Mouse (Mus musculus): Measurements from ENCODE around the gene Smyd3. TPM values are rescaled to one million over a fixed set of nuclear protein-coding genes. Genes with fewer than 3 reads are reported as not detected.
A peak's percentile ranks its signal among the peaks of the same experiment; 100 is the strongest.

Smyd3 gene
- polyA plus RNA-seq, 1 experiment from 2014 or later = 18.0 TPM

DNA sequence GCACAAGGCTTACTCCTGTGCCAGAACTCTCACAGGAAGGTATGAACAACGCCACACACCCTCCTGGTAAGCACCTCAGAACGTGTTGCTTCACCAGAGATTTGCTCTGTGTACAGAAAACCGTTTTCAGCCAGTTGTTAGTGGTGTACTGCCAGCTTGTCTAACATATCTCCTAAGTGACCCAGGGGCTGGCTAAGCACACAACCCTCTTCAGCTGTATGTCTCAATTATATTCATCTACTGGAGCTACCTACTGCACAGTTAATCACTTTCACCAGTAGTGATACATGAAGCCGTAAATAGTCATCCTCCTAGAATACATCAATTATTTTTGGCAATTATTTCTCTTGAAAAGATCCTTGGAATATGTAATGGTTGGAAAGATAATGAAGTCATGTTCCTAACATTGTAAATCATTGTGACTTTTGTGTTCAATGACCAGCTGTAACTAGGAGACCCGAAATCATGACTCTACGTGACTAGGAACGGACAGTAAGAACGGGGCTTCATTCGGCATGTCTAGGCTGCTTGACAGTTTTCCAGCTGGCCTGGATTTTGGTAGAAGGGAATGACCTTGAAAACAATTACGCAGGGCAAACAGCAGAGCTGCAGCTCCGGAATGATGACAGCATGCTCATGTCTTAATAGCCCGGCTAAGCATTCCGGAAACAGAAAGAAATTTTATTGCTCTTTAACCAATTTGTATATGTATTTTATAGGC is 236.3 kb downstream of the Smyd3 start:
- H3K4me3 ChIP-seq = no peak overlapping the region
- no peaks in the 10 kb centered on the region for H3K27me3 ChIP-seq (ENCODE audit: insufficient read depth, poor library complexity, severe bottlenecking)
- no peak overlapping the region for H3K27ac ChIP-seq
- no peaks in the 10 kb centered on the region for H3K9me3 ChIP-seq
- H3K36me3 ChIP-seq = no peaks in the 10 kb centered on the region
- 91% methylated on average over 13 of the region's 13 CpGs for WGBS
- 0 out of 2 replicates have a peak, but pooled peaks cover 5% of the 10 kb centered on the region for H3K4me1 ChIP-seq (replicated peaks)
- DNase-seq (ENCODE audit: low spot score) = no peak

DNA sequence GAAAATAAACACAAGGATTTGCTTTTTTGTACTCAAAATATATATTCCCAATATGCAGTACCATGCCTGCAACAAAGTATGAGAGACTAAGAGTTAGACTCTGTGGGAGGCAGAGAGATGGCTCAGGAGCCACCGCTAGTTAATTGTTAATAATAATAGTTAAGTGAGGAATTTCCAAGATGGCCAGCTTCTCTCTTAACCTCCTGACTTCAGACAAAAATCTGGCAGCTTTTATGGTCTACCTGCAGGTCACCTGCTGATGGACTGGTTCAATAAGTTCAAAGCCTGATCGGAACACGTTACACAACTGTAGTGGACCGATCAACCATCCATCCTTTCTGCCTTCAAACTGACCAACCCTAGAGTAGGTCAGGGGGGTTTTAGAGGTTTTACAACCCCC is 238.7 kb downstream of the Smyd3 start:
- Histone ChIP-seq H3K9me3 (no peaks in the 10 kb centered on the region), H3K4me3 (no peak overlapping the region), H3K27ac (no peak overlapping the region), H3K27me3 (ENCODE audit: insufficient read depth, poor library complexity, severe bottlenecking) (no peaks in the 10 kb centered on the region), H3K4me1 (replicated peaks) (0 out of 2 replicates have a peak, but pooled peaks cover 5% of the 10 kb centered on the region), H3K36me3 (no peaks in the 10 kb centered on the region)
- 96% methylated on average over 4 of the region's 4 CpGs for whole genome bisulfite sequencing
- no peak for DNase-seq (ENCODE audit: low spot score)

DNA sequence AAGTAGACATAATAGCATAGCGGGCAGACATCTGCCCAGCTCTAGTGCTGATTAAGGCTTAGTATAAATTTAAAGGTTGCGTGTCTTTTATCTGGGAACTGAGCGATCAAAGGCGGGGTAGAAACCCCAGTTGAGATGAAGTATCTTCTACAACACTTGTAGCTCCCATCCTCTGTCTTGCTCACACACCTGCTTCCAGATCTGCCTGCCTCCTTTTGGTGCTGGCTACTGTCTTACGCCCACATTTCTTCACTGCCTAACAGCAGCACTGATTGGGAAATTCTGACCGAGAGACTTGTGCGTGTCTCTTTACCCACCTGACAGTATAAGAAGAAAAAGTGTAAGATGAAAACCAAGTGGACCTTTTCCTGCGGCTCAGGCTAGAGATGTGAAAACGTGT is 240.5 kb downstream of the Smyd3 start:
- no peaks in the 10 kb centered on the region for H3K36me3 ChIP-seq
- 95% methylated on average over 9 of the region's 9 CpGs for WGBS
- H3K4me3 ChIP-seq = no peak overlapping the region
- H3K27ac ChIP-seq = no peak overlapping the region
- H3K4me1 ChIP-seq (replicated peaks) = 0 out of 2 replicates have a peak, but pooled peaks cover 5% of the 10 kb centered on the region
- H3K9me3 ChIP-seq = no peaks in the 10 kb centered on the region
- no peak for DNase-seq (ENCODE audit: low spot score)
- H3K27me3 ChIP-seq (ENCODE audit: insufficient read depth, poor library complexity, severe bottlenecking) = no peaks in the 10 kb centered on the region

DNA sequence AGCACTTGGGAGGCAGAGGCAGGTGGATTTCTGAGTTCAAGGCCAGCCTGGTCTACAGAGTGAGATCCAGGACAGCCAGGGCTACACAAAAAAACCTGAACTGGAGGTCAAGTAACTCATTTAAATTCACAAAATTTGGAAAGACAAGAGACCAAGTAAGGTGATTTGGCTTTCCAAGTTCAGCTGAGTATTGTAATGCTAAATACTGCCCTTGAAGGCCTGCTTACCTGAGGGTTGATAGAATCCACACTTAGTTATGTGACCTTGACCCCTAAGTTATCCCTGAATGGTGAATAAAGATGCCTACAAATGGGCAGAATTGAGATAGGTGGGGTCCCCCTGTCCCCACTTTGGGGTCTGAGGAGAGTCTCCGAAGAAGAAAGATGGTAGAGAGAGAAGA is 241.0 kb downstream of the Smyd3 start:
- Histone ChIP-seq H3K36me3 (no peaks in the 10 kb centered on the region), H3K9me3 (no peaks in the 10 kb centered on the region), H3K27ac (no peak overlapping the region), H3K27me3 (ENCODE audit: insufficient read depth, poor library complexity, severe bottlenecking) (no peaks in the 10 kb centered on the region), H3K4me3 (no peak overlapping the region), H3K4me1 (replicated peaks) (0 out of 2 replicates have a peak, but pooled peaks cover 5% of the 10 kb centered on the region)
- 100% methylated on average over 1 of the region's 1 CpGs for whole genome bisulfite sequencing
- DNase-seq (ENCODE audit: low spot score) = no peak

DNA sequence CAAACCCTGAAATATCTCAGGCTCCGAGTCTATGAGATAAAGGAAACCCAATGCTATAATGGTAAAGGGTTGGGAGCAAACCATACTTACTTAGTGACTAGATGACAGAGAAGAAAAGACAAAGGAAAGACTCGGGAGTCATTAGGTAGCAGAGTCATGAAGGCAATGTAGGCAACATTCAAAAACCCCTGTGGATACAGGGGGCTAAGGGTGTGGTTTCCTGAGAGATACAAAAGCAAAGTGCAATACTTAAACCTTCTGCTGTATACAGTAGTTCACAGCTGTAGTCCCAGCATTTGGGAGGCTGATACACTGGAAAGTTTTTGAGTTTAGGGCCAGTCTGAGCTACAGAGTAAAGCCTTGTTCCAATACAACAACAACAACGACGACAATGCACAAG is 244.9 kb downstream of the Smyd3 start:
- no peaks in the 10 kb centered on the region for H3K4me1 ChIP-seq (replicated peaks)
- WGBS = 91% methylated on average over 4 of the region's 4 CpGs
- no peak overlapping the region for H3K27ac ChIP-seq
- peaks cover 15% of the 10 kb centered on the region for H3K9me3 ChIP-seq
- no peak overlapping the region for H3K4me3 ChIP-seq
- no peak for DNase-seq (ENCODE audit: low spot score)
- H3K27me3 ChIP-seq (ENCODE audit: insufficient read depth, poor library complexity, severe bottlenecking) = no peaks in the 10 kb centered on the region
- peaks cover 9% of the 10 kb centered on the region; the same call in 1 of the 2 replicates for H3K36me3 ChIP-seq

DNA sequence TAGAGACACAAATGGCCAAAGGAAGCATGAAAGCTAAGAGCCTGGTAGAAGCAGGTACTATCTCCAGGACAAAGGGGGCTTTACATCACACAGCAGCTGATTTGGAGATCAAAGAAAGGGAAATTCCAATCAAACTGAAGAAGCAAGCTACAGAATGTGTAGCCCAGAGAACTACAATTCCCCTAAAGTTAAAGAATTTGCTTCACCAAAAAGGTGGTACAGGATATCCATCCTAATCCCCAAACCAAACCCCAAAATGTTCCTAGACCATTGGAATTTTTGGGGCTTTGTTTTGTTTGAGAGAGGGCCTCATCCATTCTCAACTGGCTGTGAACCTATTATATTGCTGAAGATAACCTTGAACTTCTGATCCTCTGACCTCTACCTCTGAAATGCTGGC is 245.5 kb downstream of the Smyd3 start:
- no peaks in the 10 kb centered on the region for H3K4me1 ChIP-seq (replicated peaks)
- H3K9me3 ChIP-seq = peaks cover 20% of the 10 kb centered on the region
- DNase-seq (ENCODE audit: low spot score) = no peak
- H3K27ac ChIP-seq = no peak overlapping the region
- H3K4me3 ChIP-seq = no peak overlapping the region
- H3K36me3 ChIP-seq = peaks cover 9% of the 10 kb centered on the region; the same call in 1 of the 2 replicates
- H3K27me3 ChIP-seq (ENCODE audit: insufficient read depth, poor library complexity, severe bottlenecking) = no peaks in the 10 kb centered on the region

DNA sequence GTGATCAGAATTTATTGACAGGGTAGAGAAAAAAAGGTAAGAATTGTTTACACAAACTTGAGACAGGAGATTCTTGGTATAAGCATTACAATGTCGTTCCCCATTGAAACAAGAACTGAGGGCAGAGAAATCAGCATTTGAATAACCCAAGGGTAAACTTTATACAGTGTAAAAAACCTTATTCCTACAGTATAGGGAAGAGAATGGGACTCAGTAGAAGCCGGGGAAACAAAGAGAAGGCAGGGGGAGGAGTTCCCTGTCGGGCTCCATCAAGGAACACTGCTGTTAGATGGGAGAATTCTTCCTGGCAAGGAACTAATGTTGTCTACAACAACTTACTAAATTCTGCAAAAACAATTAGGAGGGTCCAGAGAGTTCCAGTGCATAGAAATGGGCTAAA is 250.9 kb downstream of the Smyd3 start:
- Histone ChIP-seq H3K27ac (no peak overlapping the region), H3K27me3 (ENCODE audit: insufficient read depth, poor library complexity, severe bottlenecking) (no peaks in the 10 kb centered on the region), H3K9me3 (peaks cover 23% of the 10 kb centered on the region), H3K4me1 (replicated peaks) (0 out of 2 replicates have a peak, but pooled peaks cover 1% of the 10 kb centered on the region), H3K4me3 (no peak overlapping the region), H3K36me3 (peaks cover 9% of the 10 kb centered on the region; the same call in 1 of the 2 replicates)
- no peak for DNase-seq (ENCODE audit: low spot score)
- WGBS = 80% methylated on average over 3 of the region's 3 CpGs

DNA sequence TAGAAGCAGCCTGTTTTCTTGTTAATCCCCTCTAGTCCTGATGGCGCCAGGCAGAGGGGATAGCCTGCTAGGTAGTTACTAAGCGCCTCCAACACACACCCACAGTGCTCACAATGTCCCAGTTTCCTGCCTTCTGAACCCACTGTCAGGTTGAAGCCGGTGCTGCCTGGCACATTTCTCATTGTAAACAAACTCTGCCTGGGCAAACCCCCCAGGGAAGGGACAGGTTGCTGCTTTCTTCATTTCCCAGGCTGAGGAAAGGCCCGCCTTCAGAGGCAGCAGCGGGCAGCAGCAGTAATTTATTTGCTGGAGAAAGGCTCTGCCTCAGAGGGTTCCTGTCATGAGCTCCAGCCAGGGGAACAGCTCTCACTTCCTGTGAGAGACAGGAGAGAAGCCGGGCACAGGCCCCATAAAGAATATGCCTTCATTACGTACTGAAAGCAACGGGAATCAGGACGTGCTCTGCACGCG is 256.3 kb downstream of the Smyd3 start:
- Histone ChIP-seq H3K4me1 (replicated peaks) (peaks cover 12% of the 10 kb centered on the region; the same call in 1 of the 2 replicates), H3K36me3 (no peaks in the 10 kb centered on the region), H3K27me3 (ENCODE audit: insufficient read depth, poor library complexity, severe bottlenecking) (no peaks in the 10 kb centered on the region), H3K27ac (peak overlapping the region; percentile 24; the same call in 1 of the 2 replicates), H3K4me3 (no peak overlapping the region), H3K9me3 (no peaks in the 10 kb centered on the region)
- WGBS = 67% methylated on average over 11 of the region's 11 CpGs
- DNase-seq (ENCODE audit: low spot score) = no peak

DNA sequence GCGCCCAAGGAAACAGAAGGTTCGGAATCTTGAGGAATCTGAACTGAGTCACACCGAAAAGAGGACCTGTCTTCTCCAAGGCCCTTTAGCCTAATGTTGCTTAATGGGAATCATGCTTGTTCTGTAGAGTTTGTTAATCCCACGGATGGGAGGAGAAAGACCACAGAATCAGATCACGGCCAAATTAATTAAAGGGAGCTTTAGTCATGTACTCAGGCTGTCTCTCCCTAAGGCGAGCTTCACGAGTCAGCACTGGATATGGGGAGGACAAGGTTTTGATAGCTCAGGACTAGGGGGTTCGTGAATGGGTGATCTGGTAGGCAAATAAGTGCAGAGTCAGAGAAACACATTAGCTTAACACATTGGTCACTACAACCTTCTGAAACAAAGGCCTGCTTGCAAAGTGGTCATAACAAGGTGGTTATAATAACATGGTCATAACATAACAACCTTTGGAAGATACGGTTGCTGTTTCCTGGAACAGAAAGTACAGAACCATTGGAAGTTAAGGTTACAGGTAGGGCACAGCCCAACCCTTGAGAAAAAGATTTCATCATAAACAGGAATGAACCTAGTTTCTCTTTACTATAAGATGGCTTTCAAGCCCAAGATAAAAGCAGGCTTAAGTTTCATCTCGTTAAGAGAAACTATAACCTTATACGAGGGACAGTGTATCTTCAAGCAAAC is 261.9 kb downstream of the Smyd3 start:
- Histone ChIP-seq H3K27ac (no peak overlapping the region), H3K36me3 (no peaks in the 10 kb centered on the region)
- DNase-seq (ENCODE audit: low spot score) = no peak

DNA sequence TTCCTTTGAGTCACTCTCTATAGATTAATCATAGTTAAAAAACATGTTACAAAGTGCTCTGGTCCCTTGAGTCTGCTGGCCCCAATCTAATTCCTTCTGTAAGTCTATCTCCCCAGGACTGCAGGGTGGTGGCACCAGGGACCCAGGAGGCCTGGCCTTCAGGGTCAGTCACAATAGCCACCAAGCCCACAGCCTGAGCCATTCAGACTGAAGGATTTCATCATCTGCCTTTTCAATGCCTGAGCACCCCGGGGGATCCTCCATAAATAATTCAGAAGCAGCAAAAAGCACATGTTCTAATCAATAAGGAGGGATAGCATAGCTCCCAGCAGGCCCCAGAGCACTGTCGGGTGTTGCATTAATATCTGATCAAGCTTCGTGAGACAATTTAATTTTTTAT is 263.3 kb downstream of the Smyd3 start:
- Histone ChIP-seq H3K4me1 (replicated peaks) (peaks cover 33% of the 10 kb centered on the region), H3K9me3 (no peaks in the 10 kb centered on the region), H3K27me3 (ENCODE audit: insufficient read depth, poor library complexity, severe bottlenecking) (no peaks in the 10 kb centered on the region), H3K4me3 (no peak overlapping the region), H3K36me3 (no peaks in the 10 kb centered on the region), H3K27ac (peak overlapping the region; percentile 56; the same call in 1 of the 2 replicates)
- peak; percentile 49 for DNase-seq (ENCODE audit: low spot score)
- 33% methylated on average over 3 of the region's 3 CpGs for WGBS

More for the DNA sequence above, 261.9 kb downstream of the Smyd3 start:
- no peak overlapping the region for H3K4me3 ChIP-seq
- H3K9me3 ChIP-seq = no peaks in the 10 kb centered on the region
- peaks cover 21% of the 10 kb centered on the region for H3K4me1 ChIP-seq (replicated peaks)
- 91% methylated on average over 11 of the region's 11 CpGs for WGBS
- no peaks in the 10 kb centered on the region for H3K27me3 ChIP-seq (ENCODE audit: insufficient read depth, poor library complexity, severe bottlenecking)

DNA sequence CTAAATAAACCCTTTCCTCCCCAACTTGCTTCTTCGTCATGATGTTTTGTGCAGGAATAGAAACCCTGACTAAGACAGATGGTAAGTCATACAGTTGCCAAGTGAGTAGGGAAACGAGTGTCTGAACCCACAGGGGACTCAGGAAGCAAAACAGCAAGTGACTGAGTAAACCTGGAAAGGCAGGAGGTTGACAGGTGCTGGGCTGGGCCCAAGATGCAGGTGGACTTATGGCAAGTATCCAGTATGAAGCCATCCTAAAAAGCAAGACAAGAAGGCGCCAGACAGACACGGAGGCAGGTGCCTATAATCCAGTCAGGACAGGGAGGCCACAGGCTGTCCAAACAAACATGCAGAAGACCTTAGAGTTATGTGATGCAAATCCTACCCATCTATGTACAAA is 265.2 kb downstream of the Smyd3 start:
- WGBS = 78% methylated on average over 4 of the region's 4 CpGs
- no peak overlapping the region for H3K27ac ChIP-seq
- no peaks in the 10 kb centered on the region for H3K36me3 ChIP-seq
- H3K9me3 ChIP-seq = no peaks in the 10 kb centered on the region
- no peak overlapping the region for H3K4me3 ChIP-seq
- H3K4me1 ChIP-seq (replicated peaks) = peaks cover 47% of the 10 kb centered on the region
- no peak for DNase-seq (ENCODE audit: low spot score)
- H3K27me3 ChIP-seq (ENCODE audit: insufficient read depth, poor library complexity, severe bottlenecking) = no peaks in the 10 kb centered on the region

DNA sequence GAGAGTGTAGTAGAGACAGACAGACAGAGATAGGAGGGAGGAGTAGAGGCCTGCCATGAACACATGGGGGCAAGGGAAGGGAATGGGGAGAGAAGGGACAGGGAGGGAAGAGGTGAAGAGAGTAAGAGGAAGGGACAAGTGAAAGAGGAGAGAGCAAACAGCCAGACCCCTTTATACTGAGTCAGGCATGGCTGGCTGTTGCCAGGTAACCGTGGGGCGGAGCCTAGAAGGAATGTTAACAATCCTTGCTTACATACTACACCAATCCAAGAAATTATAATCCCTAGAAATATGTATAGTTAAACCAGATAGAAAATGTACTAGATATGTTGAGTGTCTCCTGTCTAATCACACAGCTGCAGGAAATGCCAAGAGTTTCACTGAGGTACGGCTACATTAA is 267.5 kb downstream of the Smyd3 start:
- no peaks in the 10 kb centered on the region for H3K36me3 ChIP-seq
- peak; percentile 38 for DNase-seq (ENCODE audit: low spot score)

DNA sequence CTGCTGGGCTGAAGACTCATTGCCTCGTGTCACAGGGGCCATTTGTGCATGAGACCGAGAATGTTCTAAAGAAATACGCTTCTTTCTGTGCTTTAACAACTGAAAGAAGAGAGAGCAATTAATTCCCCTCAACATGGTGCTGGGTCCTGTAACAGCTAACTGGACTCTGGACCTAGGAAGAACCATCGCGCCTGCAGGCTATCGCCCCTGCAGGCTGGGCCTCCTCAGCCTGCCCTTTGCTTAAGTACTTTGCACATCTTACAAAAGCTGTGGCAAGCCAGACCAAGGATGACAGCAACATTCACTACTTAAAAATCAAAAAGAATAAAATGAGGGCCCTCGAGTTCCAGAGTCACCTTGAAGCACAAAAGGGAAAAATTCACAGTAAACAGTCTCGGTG is 274.3 kb downstream of the Smyd3 start:
- Histone ChIP-seq H3K4me1 (replicated peaks) (peaks cover 4% of the 10 kb centered on the region), H3K36me3 (no peaks in the 10 kb centered on the region), H3K27me3 (ENCODE audit: insufficient read depth, poor library complexity, severe bottlenecking) (no peaks in the 10 kb centered on the region), H3K27ac (no peak overlapping the region), H3K4me3 (no peak overlapping the region), H3K9me3 (no peaks in the 10 kb centered on the region)
- 86% methylated on average over 8 of the region's 8 CpGs for WGBS
- no peak for DNase-seq (ENCODE audit: low spot score)

More for the DNA sequence above, 267.5 kb downstream of the Smyd3 start:
- no peaks in the 10 kb centered on the region for H3K27me3 ChIP-seq (ENCODE audit: insufficient read depth, poor library complexity, severe bottlenecking)
- peak overlapping the region; percentile 17 for H3K27ac ChIP-seq
- H3K4me3 ChIP-seq = no peak overlapping the region
- peaks cover 47% of the 10 kb centered on the region for H3K4me1 ChIP-seq (replicated peaks)
- WGBS = 90% methylated on average over 3 of the region's 3 CpGs
- H3K9me3 ChIP-seq = no peaks in the 10 kb centered on the region
